Mouse (Mus musculus) myocyte (in vitro differentiated cells): ENCODE data around the gene Srrm3.

Experiments used
- CEBPB ChIP-seq: IDR thresholded peaks from 2 replicates; pipeline ENCODE4 v1.6.1; 2011; ENCODE audit warnings: mild to moderate bottlenecking, moderate library complexity; ENCODE audit not compliant: poor library complexity, insufficient read depth, severe bottlenecking
- E2F4 ChIP-seq: IDR thresholded peaks from one replicate; pipeline ENCODE4 v1.6.1; 2011; ENCODE audit warnings: mild to moderate bottlenecking, control low read depth, moderate library complexity; ENCODE audit not compliant: insufficient read depth
- MAX ChIP-seq: IDR thresholded peaks from one replicate; pipeline ENCODE4 v1.6.1; 2011; ENCODE audit warnings: low read depth, mild to moderate bottlenecking, control low read depth
- MYOD1 ChIP-seq, 3 experiments: IDR thresholded peaks; one replicate each; pipeline ENCODE4 v1.6.1; 2011; ENCODE audit warnings: control low read depth in 2 of 3, low read depth in 2 of 3, mild to moderate bottlenecking in 2 of 3, moderate library complexity in 1 of 3; ENCODE audit not compliant: insufficient read length in 2 of 3, control insufficient read depth in 1 of 3
- MYOG ChIP-seq, 3 experiments: IDR thresholded peaks; one replicate each; pipeline ENCODE4 v1.6.1; 2011; ENCODE audit warnings: control low read depth in 2 of 3, low read depth in 2 of 3, mild to moderate bottlenecking in 2 of 3; ENCODE audit not compliant: insufficient read length in 2 of 3, control insufficient read depth in 1 of 3, insufficient read depth in 1 of 3
- POLR2A ChIP-seq: IDR thresholded peaks from one replicate; pipeline ENCODE4 v1.6.1; 2011; ENCODE audit warnings: low read depth, mild to moderate bottlenecking, control low read depth, moderate library complexity; ENCODE audit not compliant: insufficient read length
- POLR2AphosphoS2 ChIP-seq: IDR thresholded peaks from one replicate; pipeline ENCODE4 v1.6.1; 2011; ENCODE audit warnings: low read depth, control low read depth; ENCODE audit not compliant: insufficient read length
- TCF12 ChIP-seq: IDR thresholded peaks from one replicate; pipeline ENCODE4 v1.6.1; 2011; ENCODE audit warnings: mild to moderate bottlenecking, control low read depth; ENCODE audit not compliant: poor library complexity, insufficient read depth, severe bottlenecking
- TCF3 ChIP-seq: IDR thresholded peaks from one replicate; pipeline ENCODE4 v1.6.1; 2011; ENCODE audit warnings: low read depth, control low read depth; ENCODE audit not compliant: insufficient read length
- USF1 ChIP-seq: IDR thresholded peaks from one replicate; pipeline ENCODE4 v1.6.1; 2011; ENCODE audit warnings: low read depth, mild to moderate bottlenecking, control low read depth, moderate library complexity

GRCm38 (mm10) chr5:135909646-135910045, 103.0 kb downstream of the Srrm3 start:
- TF ChIP-seq POLR2A: no peak
- peak; percentile 44 for TF ChIP-seq POLR2AphosphoS2
- TF ChIP-seq MYOG (IDR thresholded peaks at IDR 0.05; ENCODE audit: control insufficient read depth in 1 of 3, insufficient read depth in 1 of 3, insufficient read length in 2 of 3, low read depth in 2 of 3): no peak
- TF ChIP-seq TCF3: no peak
- no peak for TF ChIP-seq MAX
- no peak for TF ChIP-seq E2F4
- no peak for TF ChIP-seq MYOD1 (IDR thresholded peaks at IDR 0.05; ENCODE audit: control insufficient read depth in 1 of 3, insufficient read length in 2 of 3, low read depth in 2 of 3)
- TF ChIP-seq TCF12: no peak
- no peak for TF ChIP-seq USF1
- TF ChIP-seq CEBPB: no peak
